Mouse (Mus musculus) forebrain, postnatal 0 days (tissue): ENCODE measurements around the gene Klk12. TPM values are rescaled to one million over a fixed set of nuclear protein-coding genes. Genes with fewer than 3 reads are reported as not detected.

ENCODE experiments used
- ATAC-seq: fragments of 200-750 bp; cut with Nextera tagmentation; 2 replicates; pipeline ENCODE4 v1.8.0; 2017; ENCODE audit warnings: mild to moderate bottlenecking, moderate library complexity
- DNase-seq: peaks from one replicate; pipeline ENCODE4 v3.0.0-alpha.2; 2015
- H3K27ac ChIP-seq: fragments of 300-500 bp; sonication (generic); 2 replicates; pipeline ENCODE4 v1.5.1; 2014; ENCODE audit warnings: low read depth, mild to moderate bottlenecking, antibody characterized with exemption, low read length, moderate library complexity, mixed read lengths
- H3K27me3 ChIP-seq: fragments of 300-500 bp; sonication (generic); 2 replicates; pipeline ENCODE4 v1.6.1; 2014; ENCODE audit warnings: mild to moderate bottlenecking, low read length, mixed read lengths; ENCODE audit not compliant: insufficient read depth
- H3K36me3 ChIP-seq: fragments of 300-500 bp; sonication (generic); 2 replicates; pipeline ENCODE4 v1.6.1; 2014; ENCODE audit warnings: mild to moderate bottlenecking, moderate library complexity; ENCODE audit not compliant: insufficient read depth
- H3K4me1 ChIP-seq: fragments of 300-500 bp; sonication (generic); 2 replicates; pipeline ENCODE4 v1.6.1; 2014; ENCODE audit warnings: antibody characterized with exemption; ENCODE audit not compliant: insufficient read depth
- H3K4me2 ChIP-seq: fragments of 300-500 bp; sonication (generic); 2 replicates; pipeline ENCODE4 v1.6.1; 2014; ENCODE audit warnings: low read depth, mild to moderate bottlenecking, moderate library complexity
- H3K4me3 ChIP-seq: fragments of 300-500 bp; sonication (generic); 2 replicates; pipeline ENCODE4 v1.5.1; 2014; ENCODE audit warnings: low read depth, low read length, mixed read lengths
- H3K9ac ChIP-seq: fragments of 300-500 bp; sonication (generic); 2 replicates; pipeline ENCODE4 v1.6.1; 2014; ENCODE audit warnings: mild to moderate bottlenecking
- H3K9me3 ChIP-seq: fragments of 300-500 bp; sonication (generic); 2 replicates; pipeline ENCODE4 v1.6.1; 2016; ENCODE audit warnings: low read length
- CTCF ChIP-seq: sonication (generic); IDR thresholded peaks from 2 replicates; pipeline ENCODE4 v1.5.1; 2016; ENCODE audit warnings: antibody characterized with exemption, control low read depth, low read depth
- WGBS: fragments of 180-500 bp; shearing (Covaris S2); extraction: QIAGEN DNeasy Blood & Tissue Kit; methylation state at CpG from one replicate; pipeline ENCODE4 v1.1.7; 2014; 5-methylcytosine and 5-hydroxymethylcytosine counted together
- polyA plus RNA-seq: library from polyadenylated mRNA; unstranded; fragments of >200 nt; fragmentation: Nextera tagmentation; extraction: Ambion mirVana; gene quantifications from 2 replicates; pipeline ENCODE4 v1.2.1, GENCODE M21; 2015
- total RNA-seq: library from RNA; depleted of rRNA; stranded (reverse); fragments of >200 nt; gene quantifications from 2 replicates; pipeline ENCODE4 v1.2.3, GENCODE M21; 2014; rRNA removed

The Klk12 gene
- total and polyA plus RNA-seq, 2 experiments from 2014 or later, result not detected

DNA sequence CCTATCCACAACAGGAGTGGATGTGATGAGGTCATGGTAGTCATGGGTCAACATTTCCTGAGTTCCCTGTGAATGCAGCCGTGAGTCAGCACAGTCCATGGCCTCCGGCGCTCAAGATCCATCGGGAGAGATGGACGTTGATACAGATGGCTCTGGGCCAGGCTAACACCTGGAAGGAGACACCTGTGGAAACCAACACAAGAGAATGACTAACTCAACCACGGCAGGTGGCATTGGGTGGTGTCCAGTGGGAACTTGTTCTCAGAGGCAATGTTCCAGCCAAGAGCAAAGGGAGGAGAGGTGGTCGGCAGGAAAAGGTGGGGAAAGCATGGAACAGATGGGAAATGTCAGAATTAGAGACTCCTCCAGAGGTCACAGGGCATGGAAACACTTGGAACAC, 52.9 kb downstream of the Klk12 start:
- H3K4me2 ChIP-seq, result no peak overlapping the region
- WGBS, result 90% methylated on average over 7 of the region's 7 CpGs
- no peak for ATAC-seq
- H3K4me1 ChIP-seq, result no peaks in the 10 kb centered on the region
- no peak for DNase-seq
- no peaks in the 10 kb centered on the region for H3K36me3 ChIP-seq
- H3K4me3 ChIP-seq, result no peak overlapping the region
- no peak overlapping the region for H3K27ac ChIP-seq
- no peaks in the 10 kb centered on the region for H3K27me3 ChIP-seq
- no peak overlapping the region for H3K9ac ChIP-seq
- no peak for TF ChIP-seq CTCF
- H3K9me3 ChIP-seq, result no peaks in the 10 kb centered on the region

Other genes with a start within 250 kb of the Klk12 start
- gene Cd33, start 224.5 kb upstream of the Klk12 start, total RNA-seq, result 0.77 and 1.0 TPM in 2 replicates
- gene Cd33, start 224.5 kb upstream of the Klk12 start, polyA plus RNA-seq, result 1.2 and 1.7 TPM in 2 replicates
- 12.4 and 12.6 TPM in 2 replicates for gene Zfp658, start 206.6 kb upstream of the Klk12 start, total RNA-seq
- 1.6 and 3.1 TPM in 2 replicates for gene Zfp658, start 206.6 kb upstream of the Klk12 start, polyA plus RNA-seq
- 20.2 and 22.5 TPM in 2 replicates for gene Zfp719, start 189.3 kb upstream of the Klk12 start, total RNA-seq
- gene Zfp719, start 189.3 kb upstream of the Klk12 start, polyA plus RNA-seq, result 3.2 and 5.8 TPM in 2 replicates
- gene Zfp819, start 161.7 kb upstream of the Klk12 start, total RNA-seq, result 0.33 and 0.85 TPM in 2 replicates
- 0.23 TPM in 2 replicates for gene Zfp819, start 161.7 kb upstream of the Klk12 start, polyA plus RNA-seq
- 0.15 TPM in 1 of 2 replicates, not detected in the other for gene Ceacam18, start 134.2 kb upstream of the Klk12 start, total RNA-seq
- not detected in 2 replicates for gene Ceacam18, start 134.2 kb upstream of the Klk12 start, polyA plus RNA-seq
- 1.2 TPM in 1 of 2 replicates, not detected in the other for gene Siglece, start 108.7 kb upstream of the Klk12 start, total RNA-seq
- 0.31 and 0.64 TPM in 2 replicates for gene Siglece, start 108.7 kb upstream of the Klk12 start, polyA plus RNA-seq
- 36.9 and 40.3 TPM in 2 replicates for gene Ctu1, start 96.9 kb upstream of the Klk12 start, total RNA-seq
- gene Ctu1, start 96.9 kb upstream of the Klk12 start, polyA plus RNA-seq, result 22.5 and 22.9 TPM in 2 replicates
- gene Klk14, start 78.5 kb upstream of the Klk12 start, total RNA-seq, result not detected in 2 replicates
- not detected in 2 replicates for gene Klk14, start 78.5 kb upstream of the Klk12 start, polyA plus RNA-seq
- not detected in 2 replicates for gene Klk13, start 56.3 kb upstream of the Klk12 start, total RNA-seq
- gene Klk13, start 56.3 kb upstream of the Klk12 start, polyA plus RNA-seq, result 0.11 TPM in 1 of 2 replicates, not detected in the other
- not detected in 2 replicates for gene Klk11, start 5.7 kb downstream of the Klk12 start, total RNA-seq
- gene Klk11, start 5.7 kb downstream of the Klk12 start, polyA plus RNA-seq, result 0.15 TPM in 1 of 2 replicates, not detected in the other
- gene Klk10, start 12.1 kb downstream of the Klk12 start, total RNA-seq, result 0.23 TPM in 1 of 2 replicates, not detected in the other
- gene Klk10, start 12.1 kb downstream of the Klk12 start, polyA plus RNA-seq, result 0.18 and 0.30 TPM in 2 replicates
- gene Klk9, start 23.0 kb downstream of the Klk12 start, total RNA-seq, result not detected in 2 replicates
- gene Klk9, start 23.0 kb downstream of the Klk12 start, polyA plus RNA-seq, result not detected in 2 replicates
- gene Klk8, start 28.7 kb downstream of the Klk12 start, total RNA-seq, result 8.4 and 13.4 TPM in 2 replicates
- 10.4 TPM in 2 replicates for gene Klk8, start 28.7 kb downstream of the Klk12 start, polyA plus RNA-seq
- not detected in 2 replicates for gene Klk7, start 42.4 kb downstream of the Klk12 start, total RNA-seq
- 0.08 and 0.18 TPM in 2 replicates for gene Klk7, start 42.4 kb downstream of the Klk12 start, polyA plus RNA-seq
- gene Klk6, start 55.6 kb downstream of the Klk12 start, total RNA-seq, result not detected in 2 replicates
- not detected in 2 replicates for gene Klk6, start 55.6 kb downstream of the Klk12 start, polyA plus RNA-seq
- not detected in 2 replicates for gene Klk5, start 73.1 kb downstream of the Klk12 start, total RNA-seq
- not detected in 2 replicates for gene Klk5, start 73.1 kb downstream of the Klk12 start, polyA plus RNA-seq
- gene Klk4, start 112.3 kb downstream of the Klk12 start, total RNA-seq, result 0.71 TPM in 1 of 2 replicates, not detected in the other
- gene Klk4, start 112.3 kb downstream of the Klk12 start, polyA plus RNA-seq, result 1.1 and 1.3 TPM in 2 replicates
- gene Klk15, start 164.8 kb downstream of the Klk12 start, total RNA-seq, result not detected in 2 replicates
- not detected in 2 replicates for gene Klk15, start 164.8 kb downstream of the Klk12 start, polyA plus RNA-seq
- gene Klk1b8, start 181.8 kb downstream of the Klk12 start, total RNA-seq, result not detected in 2 replicates
- not detected in 2 replicates for gene Klk1b8, start 181.8 kb downstream of the Klk12 start, polyA plus RNA-seq
- gene Klk1b1, start 197.9 kb downstream of the Klk12 start, total RNA-seq, result not detected in 2 replicates
- not detected in 2 replicates for gene Klk1b1, start 197.9 kb downstream of the Klk12 start, polyA plus RNA-seq
- not detected in 2 replicates for gene Klk1b9, start 207.2 kb downstream of the Klk12 start, total RNA-seq
- gene Klk1b9, start 207.2 kb downstream of the Klk12 start, polyA plus RNA-seq, result not detected in 2 replicates
- not detected in 2 replicates for gene Klk1b11, start 227.0 kb downstream of the Klk12 start, total RNA-seq
- not detected in 2 replicates for gene Klk1b11, start 227.0 kb downstream of the Klk12 start, polyA plus RNA-seq
- not detected in 2 replicates for gene Klk1b26, start 243.3 kb downstream of the Klk12 start, total RNA-seq
- not detected in 2 replicates for gene Klk1b26, start 243.3 kb downstream of the Klk12 start, polyA plus RNA-seq